Comparison of ENCODE assay signal across 23 mouse cellular contexts in the genomic region with DNA sequence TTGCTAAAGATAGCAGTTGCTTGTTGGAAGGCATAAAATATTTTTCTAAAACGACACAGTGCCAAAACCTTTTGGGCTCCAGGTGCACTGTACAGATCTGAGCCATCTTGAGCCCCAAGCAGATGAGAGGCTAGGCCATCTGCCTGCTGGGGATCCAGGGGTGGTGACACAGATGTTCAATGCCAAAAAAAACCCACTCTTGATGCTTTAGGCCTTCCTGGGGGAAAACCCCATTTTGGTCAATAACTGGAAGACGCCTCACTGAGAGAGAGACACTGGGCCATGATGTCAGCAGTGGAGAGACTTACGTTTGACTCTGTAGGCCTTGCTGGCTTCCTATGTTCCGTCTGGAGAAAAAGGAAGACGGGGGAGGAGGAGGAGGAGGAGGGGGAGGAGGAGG. TPM values are rescaled to one million over a fixed set of nuclear protein-coding genes. Genes with fewer than 3 reads are reported as not detected.
DNase-seq lines count a peak whose midpoint lies in the region; ATAC-seq lines count a peak whose summit lies in the region.
"Had no signal": no experiment of that assay in that cellular context is flagged by ENCODE, and none has a peak within 500 bp of the region (broad histone marks: within the 10 kb centered on the region; RNA-seq: fewer than 3 reads in every experiment).

No protein-coding gene starts in this region.

- no peaks in the 10 kb centered on the region for H3K27me3 ChIP-seq in forebrain, embryonic 13.5 days
- H3K27me3 ChIP-seq: embryonic facial prominence, embryonic 12.5 days; embryonic facial prominence, embryonic 15.5 days; forebrain, embryonic 15.5 days; hindbrain, embryonic 12.5 days had no signal

- ATAC-seq in CD4-positive, CD25-positive, alpha-beta regulatory T cell, adult 4 months = peak; percentile 47
- ATAC-seq in inflammation-experienced regulatory T-cells, adult 6 months = peak; percentile 50
- ATAC-seq in forebrain, embryonic 13.5 days = no peak
- ATAC-seq: activated CD4-positive, CD25-positive, alpha-beta regulatory T cell, adult 4 months; forebrain, embryonic 15.5 days; hindbrain, embryonic 16.5 days; intestine, postnatal 0 days had no signal

- H3K4me2 ChIP-seq in forebrain, embryonic 13.5 days = no peak overlapping the region
- H3K4me2 ChIP-seq: embryonic facial prominence, embryonic 12.5 days; embryonic facial prominence, embryonic 15.5 days; forebrain, embryonic 15.5 days; heart, embryonic 13.5 days; hindbrain, embryonic 12.5 days had no signal

- no peaks in the 10 kb centered on the region for H3K9me3 ChIP-seq in forebrain, embryonic 13.5 days (replicated peaks)
- H3K9me3 ChIP-seq: embryonic facial prominence, embryonic 12.5 days; embryonic facial prominence, embryonic 15.5 days; forebrain, embryonic 15.5 days; heart, embryonic 13.5 days; hindbrain, embryonic 12.5 days had no signal

- H3K36me3 ChIP-seq in forebrain, embryonic 13.5 days (ENCODE audit: poor library complexity, severe bottlenecking) = no peaks in the 10 kb centered on the region
- H3K36me3 ChIP-seq: embryonic facial prominence, embryonic 12.5 days; embryonic facial prominence, embryonic 15.5 days; forebrain, embryonic 15.5 days; heart, embryonic 13.5 days; hindbrain, embryonic 12.5 days had no signal

- 82% methylated on average over 3 of the region's 5 CpGs for WGBS in forebrain, embryonic 13.5 days

- no peak overlapping the region for H3K27ac ChIP-seq in forebrain, embryonic 13.5 days
- H3K27ac ChIP-seq: embryonic facial prominence, embryonic 12.5 days; embryonic facial prominence, embryonic 15.5 days; forebrain, embryonic 15.5 days; heart, embryonic 13.5 days; hindbrain, embryonic 12.5 days had no signal

- peaks cover 18% of the 10 kb centered on the region for H3K4me1 ChIP-seq in forebrain, embryonic 13.5 days
- H3K4me1 ChIP-seq: embryonic facial prominence, embryonic 12.5 days; embryonic facial prominence, embryonic 15.5 days; heart, embryonic 13.5 days had no signal

- H3K4me3 ChIP-seq in forebrain, embryonic 13.5 days = no peak overlapping the region
- H3K4me3 ChIP-seq: embryonic facial prominence, embryonic 12.5 days; embryonic facial prominence, embryonic 15.5 days; forebrain, embryonic 15.5 days; heart, embryonic 13.5 days; hindbrain, embryonic 12.5 days had no signal

- H3K9ac ChIP-seq in forebrain, embryonic 13.5 days = no peak overlapping the region
- H3K9ac ChIP-seq: embryonic facial prominence, embryonic 12.5 days; embryonic facial prominence, embryonic 15.5 days; forebrain, embryonic 15.5 days; heart, embryonic 13.5 days; hindbrain, embryonic 12.5 days had no signal

- peak; percentile 23 for DNase-seq in thymus, postnatal 14 days
- no peak for DNase-seq in thymus, postnatal 4 days
- DNase-seq in layer of hippocampus, adult 11-12 months (ENCODE audit: low spot score) = no peak
- DNase-seq: adrenal gland, postnatal 10 days; adrenal gland, postnatal 36 days; cerebellum, adult 18-20 months; cerebellum, adult 9-10 months; cerebellum, postnatal 14 days; gastrocnemius, postnatal 25 days; heart, adult 18-20 months; heart, postnatal 14 days; kidney, adult 2 months had no signal

RNA-seq across cellular contexts. Expression of a gene that starts 59.6 kb away (rescaled TPM):
- polyA plus RNA-seq in CD4-positive, CD25-positive, alpha-beta regulatory T cell, adult 4 months (2017; shearing (Covaris generic)) = 1 to 10 TPM; 2.8 to 3.4 TPM
- 1 to 10 TPM; 1.8 to 2.1 (median 1.8) TPM for polyA plus RNA-seq in inflammation-experienced regulatory T-cells, adult 6 months (2017; shearing (Covaris generic))
- polyA plus RNA-seq in forebrain, embryonic 13.5 days (2015; fragmentation: Nextera tagmentation; extraction: Ambion mirVana) = 2.0 and 3.5 TPM in 2 replicates
